Mouse (Mus musculus): Measurements from ENCODE around the gene Plcl1.

GRCm38 (mm10) chr1:55565933-55566332 lies 160.2 kb downstream of the Plcl1 start:
- TF ChIP-seq POLR2A (IDR thresholded peaks at IDR 0.05; ENCODE audit: low read depth, low read length) (no peak), CTCF (IDR thresholded peaks at IDR 0.05; ENCODE audit: extremely low read depth, insufficient read length, insufficient replicate concordance, low read depth, low read length) (no peak)

Measured in small intestine, adult 2 months (tissue).